Mouse (Mus musculus) macrophage (primary cell): ENCODE results near the gene Hsf2bp. TPM values are rescaled to one million over a fixed set of nuclear protein-coding genes. Genes with fewer than 3 reads are reported as not detected.
"Not testable (repeated sequence)": the region's sequence is repeated elsewhere in the genome, so short reads cannot be mapped to it uniquely, and the experiment has no call there.

ENCODE experiments used
- H3K27ac ChIP-seq: fragments of 350-480 bp; formaldehyde crosslinking; 2 replicates; pipeline ENCODE4 v1.9.0; 2021
- H3K36me3 ChIP-seq: fragments of 350-480 bp; formaldehyde crosslinking; 2 replicates; pipeline ENCODE4 v1.9.0; 2021; ENCODE audit errors: inconsistent target
- H3K4me3 ChIP-seq: fragments of 350-480 bp; formaldehyde crosslinking; 2 replicates; pipeline ENCODE4 v1.9.0; 2021; ENCODE audit errors: inconsistent target
- H3K79me2 ChIP-seq: fragments of 350-480 bp; formaldehyde crosslinking; 2 replicates; pipeline ENCODE4 v1.9.0; 2021; ENCODE audit errors: inconsistent target
- WGBS: methylation state at CpG from one replicate; pipeline ENCODE4 v1.1.7; 2026; ENCODE audit warnings: inconsistent platforms; ENCODE audit not compliant: missing documents; 5-methylcytosine and 5-hydroxymethylcytosine counted together
- polyA plus RNA-seq: library from polyadenylated mRNA; stranded (reverse); fragments of 250-400 nt; gene quantifications from 3 replicates; pipeline ENCODE4 v1.2.4, GENCODE M21; 2018; ENCODE audit warnings: inconsistent platforms
- total RNA-seq, 78 experiments: library from RNA; depleted of rRNA; stranded (reverse); fragments of 250-400 nt; gene quantifications; 1 replicate in 9 of 78; 2 replicates in 24 of 78; 3 replicates in 43 of 78; 4 replicates in 2 of 78; pipeline ENCODE4 v1.2.4; 2018; ENCODE audit warnings: inconsistent platforms in 56 of 78

Gene Hsf2bp
- not detected for total RNA-seq (2018; cell fraction: chromatin; rRNA removed)
- total RNA-seq (2018; cell fraction: cytosol; rRNA removed): under 1 TPM in 7 of 26 experiments, not detected in 19; 0.07 to 0.38 (median 0.11) TPM
- total RNA-seq (2018; cell fraction: nucleus; rRNA removed): not detected
- polyA plus RNA-seq: not detected in 3 replicates

GRCm38 (mm10) chr17:32035609-32036508 lies at the start of gene Hsf2bp, which contains the start of gene Rrp1b:
TSS of gene Hsf2bp (minus strand) at chr17:32036349.
TSS of gene Rrp1b (plus strand) at chr17:32036100.
- Histone ChIP-seq H3K36me3 (no peaks in the 10 kb centered on the region), H3K4me3 (peak within 1 kb of the TSS; percentile 62), H3K27ac (0 out of 2 replicates have a peak within 1 kb of the TSS, but pooled peaks have one; percentile 15), H3K79me2 (peaks cover 35% of the 10 kb centered on the region)
- 7% methylated on average over 50 of the region's 52 CpGs for WGBS

- Histone ChIP-seq H3K4me3 (no peak overlapping the region), H3K36me3 (no peaks in the 10 kb centered on the region), H3K79me2 (no peaks in the 10 kb centered on the region), H3K27ac (no peak overlapping the region)
- 93% methylated on average over 2 of the region's 2 CpGs for WGBS
These were observed 47.2 kb upstream of the Hsf2bp start for GRCm38 (mm10) chr17:32083351-32083750.

GRCm38 (mm10) chr17:32075164-32075563 lies 39.0 kb upstream of the Hsf2bp start:
- 20% methylated on average over 1 of the region's 2 CpGs for WGBS
- H3K4me3 ChIP-seq: no peak overlapping the region
- no peaks in the 10 kb centered on the region for H3K79me2 ChIP-seq
- no peak overlapping the region for H3K27ac ChIP-seq
- no peaks in the 10 kb centered on the region for H3K36me3 ChIP-seq

- Histone ChIP-seq H3K79me2 (no peaks in the 10 kb centered on the region), H3K36me3 (no peaks in the 10 kb centered on the region), H3K27ac (no peak overlapping the region), H3K4me3 (no peak overlapping the region)
- 55% methylated on average over 4 of the region's 4 CpGs for WGBS
These were observed 38.5 kb upstream of the Hsf2bp start for GRCm38 (mm10) chr17:32074658-32075057.

GRCm38 (mm10) chr17:32073359-32073758 lies 37.2 kb upstream of the Hsf2bp start:
- Histone ChIP-seq H3K36me3 (no peaks in the 10 kb centered on the region), H3K27ac (no peak overlapping the region), H3K79me2 (no peaks in the 10 kb centered on the region), H3K4me3 (no peak overlapping the region)
- 12% methylated on average over 2 of the region's 2 CpGs for WGBS

GRCm38 (mm10) chr17:32068810-32069209 lies 32.7 kb upstream of the Hsf2bp start:
- Histone ChIP-seq H3K4me3 (no peak overlapping the region), H3K27ac (no peak overlapping the region), H3K36me3 (no peaks in the 10 kb centered on the region), H3K79me2 (no peaks in the 10 kb centered on the region)
- 82% methylated on average over 2 of the region's 2 CpGs for WGBS

GRCm38 (mm10) chr17:32068381-32068780 lies 32.2 kb upstream of the Hsf2bp start:
- Histone ChIP-seq H3K79me2 (no peaks in the 10 kb centered on the region), H3K4me3 (no peak overlapping the region), H3K36me3 (no peaks in the 10 kb centered on the region), H3K27ac (no peak overlapping the region)
- WGBS: 92% methylated on average over 11 of the region's 11 CpGs

GRCm38 (mm10) chr17:32067541-32067940 lies 31.4 kb upstream of the Hsf2bp start:
- no peaks in the 10 kb centered on the region for H3K79me2 ChIP-seq
- no peaks in the 10 kb centered on the region for H3K36me3 ChIP-seq
- no peak overlapping the region for H3K27ac ChIP-seq
- no peak overlapping the region for H3K4me3 ChIP-seq
- 67% methylated on average over 9 of the region's 9 CpGs for WGBS

GRCm38 (mm10) chr17:32064762-32065161 lies 28.6 kb upstream of the Hsf2bp start:
- not testable (repeated sequence) for H3K27ac ChIP-seq, H3K4me3 ChIP-seq, H3K36me3 ChIP-seq, H3K79me2 ChIP-seq
- WGBS: 60% methylated on average over 8 of the region's 8 CpGs

- H3K79me2 ChIP-seq: no peaks in the 10 kb centered on the region
- H3K27ac ChIP-seq: no peak overlapping the region
- WGBS: 94% methylated on average over 2 of the region's 2 CpGs
- H3K4me3 ChIP-seq: no peak overlapping the region
- H3K36me3 ChIP-seq: peaks cover 5% of the 10 kb centered on the region
These were observed 27.5 kb upstream of the Hsf2bp start for GRCm38 (mm10) chr17:32063654-32064053.

- Histone ChIP-seq H3K4me3 (no peak overlapping the region), H3K36me3 (peaks cover 27% of the 10 kb centered on the region), H3K27ac (no peak overlapping the region), H3K79me2 (no peaks in the 10 kb centered on the region)
- 95% methylated on average over 14 of the region's 14 CpGs for WGBS
These were observed 25.1 kb upstream of the Hsf2bp start for GRCm38 (mm10) chr17:32061219-32061618.

GRCm38 (mm10) chr17:32059084-32059483 lies 22.9 kb upstream of the Hsf2bp start:
- Histone ChIP-seq H3K36me3 (peaks cover 27% of the 10 kb centered on the region), H3K79me2 (no peaks in the 10 kb centered on the region), H3K27ac (no peak overlapping the region), H3K4me3 (no peak overlapping the region)
- WGBS: 93% methylated on average over 2 of the region's 2 CpGs

GRCm38 (mm10) chr17:32057843-32058242 lies 21.7 kb upstream of the Hsf2bp start:
- H3K36me3 ChIP-seq: peaks cover 27% of the 10 kb centered on the region

GRCm38 (mm10) chr17:32053677-32054076 lies 17.5 kb upstream of the Hsf2bp start:
- peaks cover 31% of the 10 kb centered on the region for H3K36me3 ChIP-seq
- H3K27ac ChIP-seq: no peak overlapping the region
- WGBS: 62% methylated on average over 5 of the region's 5 CpGs
- H3K4me3 ChIP-seq: no peak overlapping the region
- H3K79me2 ChIP-seq: no peaks in the 10 kb centered on the region

More at GRCm38 (mm10) chr17:32057843-32058242, 21.7 kb upstream of the Hsf2bp start:
- no peaks in the 10 kb centered on the region for H3K79me2 ChIP-seq
- H3K4me3 ChIP-seq: no peak overlapping the region
- H3K27ac ChIP-seq: no peak overlapping the region
- WGBS: 84% methylated on average over 2 of the region's 2 CpGs
